Mouse (Mus musculus) spleen, adult 2 months (tissue): ENCODE measurements around the gene Aff3.

Experiments
- CTCF ChIP-seq: fragments of 200-500 bp; IDR thresholded peaks from 2 replicates; pipeline ENCODE4 v1.5.1; 2011; ENCODE audit warnings: mild to moderate bottlenecking, inconsistent platforms; ENCODE audit not compliant: insufficient read depth, insufficient read length, insufficient replicate concordance; ENCODE audit errors: extremely low read depth
- POLR2A ChIP-seq: fragments of 200-500 bp; IDR thresholded peaks from 2 replicates; pipeline ENCODE4 v1.6.1; 2011; ENCODE audit warnings: low read depth, low read length, inconsistent platforms

DNA sequence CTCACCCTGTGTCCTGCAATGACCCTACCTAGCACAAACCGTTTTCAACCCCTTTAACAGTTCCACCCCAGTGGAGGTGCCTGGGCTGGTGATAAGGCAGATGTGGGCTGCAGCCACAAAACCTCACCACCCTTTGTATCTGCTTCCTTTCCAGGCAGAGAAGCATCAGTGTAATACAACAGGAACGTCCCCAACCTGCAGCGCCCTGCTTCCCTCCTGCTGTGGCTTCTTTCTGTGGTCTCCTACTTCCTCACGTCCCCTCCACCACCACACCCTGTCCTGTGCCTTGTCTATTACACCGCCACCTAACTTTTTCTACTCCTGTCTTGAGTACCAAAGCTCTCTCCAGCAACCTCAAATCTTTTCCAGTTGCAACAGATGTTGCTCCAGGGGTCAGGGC is 29.4 kb upstream of the Aff3 start:
- TF ChIP-seq CTCF: no peak
- TF ChIP-seq POLR2A: no peak
